Comparison of ENCODE assay signal across 15 mouse cellular contexts in the genomic region with DNA sequence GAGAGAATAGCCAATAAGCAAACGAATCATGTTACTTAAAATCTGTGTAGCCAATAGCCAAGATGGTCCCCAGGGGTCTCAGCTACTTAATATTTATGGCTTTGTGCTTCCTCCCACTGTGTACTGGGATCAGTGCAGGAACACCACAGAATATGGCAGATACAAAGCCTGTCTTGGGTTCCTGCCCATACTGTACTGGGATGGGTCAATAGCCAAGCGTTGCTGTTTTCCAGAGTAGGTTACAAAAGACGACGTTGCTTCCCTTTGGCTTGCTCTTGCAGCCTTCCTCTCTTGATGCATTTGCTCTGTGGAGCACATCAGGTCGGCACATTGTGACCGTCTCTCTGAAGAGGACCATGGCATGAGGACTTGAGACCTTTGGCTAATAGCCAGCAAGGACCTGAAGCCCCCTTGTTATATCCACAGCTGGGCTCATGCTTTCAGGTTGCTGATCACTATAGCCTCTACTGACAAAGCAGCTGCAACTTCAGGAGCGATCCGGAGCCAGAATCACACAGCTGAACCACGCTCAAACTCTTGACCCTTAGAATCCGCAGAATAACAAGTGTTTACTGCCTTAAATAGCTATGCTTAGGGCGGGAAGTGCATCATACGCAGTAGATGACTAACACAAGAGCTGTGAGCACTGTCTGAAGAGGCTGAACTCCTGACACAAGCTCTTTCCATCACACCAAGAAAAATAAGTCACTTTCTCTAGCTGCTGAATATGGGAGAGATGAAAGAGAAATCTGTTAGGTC.
DNase-seq lines count a peak whose midpoint lies in the region; TF ChIP-seq lines count a peak whose summit lies in the region.
"Had no signal": no experiment of that assay in that cellular context is flagged by ENCODE, and none has a peak within 500 bp of the region (broad histone marks: within the 10 kb centered on the region; RNA-seq: fewer than 3 reads in every experiment).

No protein-coding gene starts in this region.

- WGBS in liver, adult 2 months, result 76% methylated on average over 12 of the region's 12 CpGs

- TF ChIP-seq POLR2A in liver, adult 2 months (IDR thresholded peaks at IDR 0.05; ENCODE audit: extremely low read depth, insufficient read depth, low read length), result no peak
- no peak for TF ChIP-seq POLR2A in myocyte (IDR thresholded peaks at IDR 0.05; ENCODE audit: insufficient read length, low read depth)

- no peak overlapping the region for H3K4me3 ChIP-seq in liver, adult 2 months (ENCODE audit: insufficient read depth, low read depth, low read length)
- no peak overlapping the region for H3K4me3 ChIP-seq in myocyte
- H3K4me3 ChIP-seq: embryonic facial prominence, embryonic 15.5 days; heart, embryonic 13.5 days; hindbrain, embryonic 15.5 days; stomach, embryonic 15.5 days had no signal

- no peak overlapping the region for H3ac ChIP-seq in myocyte (ENCODE audit: control insufficient read depth, insufficient read length)

- peak; percentile 38 for DNase-seq in adrenal gland, postnatal 10 days
- DNase-seq in adrenal gland, postnatal 4 days (ENCODE audit: low spot score in 2 of 2), result no peak
- peak; percentile 9 for DNase-seq in liver, adult 2 months (ENCODE audit: extremely low read depth, low read depth, low spot score)
- no peak for DNase-seq in liver
- peak; percentile 33 for DNase-seq in heart, adult 9 months (ENCODE audit: low spot score in 2 of 2)
- no peak for DNase-seq in right cerebral cortex, postnatal 4 days
- no peak for DNase-seq in MN1 (ENCODE audit: low spot score)
- DNase-seq: adrenal gland, adult 8-10 months; lung, adult 18-20 months; right cerebral cortex, postnatal 14 days had no signal

- H3K27ac ChIP-seq in liver, adult 2 months (replicated peaks; ENCODE audit: insufficient read depth, low read depth, low read length), result no peak overlapping the region
- H3K27ac ChIP-seq: embryonic facial prominence, embryonic 15.5 days; heart, embryonic 13.5 days; hindbrain, embryonic 15.5 days; stomach, embryonic 15.5 days had no signal

- H3K36me3 ChIP-seq in liver, adult 2 months (ENCODE audit: control insufficient read depth, insufficient read depth, low read length), result no peaks in the 10 kb centered on the region
- no peaks in the 10 kb centered on the region for H3K36me3 ChIP-seq in myocyte (ENCODE audit: control insufficient read depth, insufficient read depth)
- H3K36me3 ChIP-seq: embryonic facial prominence, embryonic 15.5 days; heart, embryonic 13.5 days; hindbrain, embryonic 15.5 days; stomach, embryonic 15.5 days had no signal

- no peak overlapping the region for H3K4me2 ChIP-seq in myocyte (ENCODE audit: low read depth)
- H3K4me2 ChIP-seq: embryonic facial prominence, embryonic 15.5 days; heart, embryonic 13.5 days; hindbrain, embryonic 15.5 days; stomach, embryonic 15.5 days had no signal

- no peak for TF ChIP-seq CTCF in liver, adult 2 months (IDR thresholded peaks at IDR 0.05; ENCODE audit: low read depth, low read length)

- no peak overlapping the region for H3K9ac ChIP-seq in liver, adult 2 months (ENCODE audit: low read depth, low read length)
- H3K9ac ChIP-seq: embryonic facial prominence, embryonic 15.5 days; heart, embryonic 13.5 days; hindbrain, embryonic 15.5 days; stomach, embryonic 15.5 days had no signal

- no peaks in the 10 kb centered on the region for H3K79me2 ChIP-seq in liver, adult 2 months (ENCODE audit: control insufficient read depth, insufficient read depth, low read length)
- H3K79me2 ChIP-seq in myocyte (ENCODE audit: control insufficient read depth, insufficient read depth), result no peaks in the 10 kb centered on the region

- H3K27me3 ChIP-seq in liver, adult 2 months (ENCODE audit: control insufficient read depth, insufficient read depth, low read length), result no peaks in the 10 kb centered on the region
- no peaks in the 10 kb centered on the region for H3K27me3 ChIP-seq in myocyte (ENCODE audit: control insufficient read depth, insufficient read depth, insufficient read length)
- H3K27me3 ChIP-seq: embryonic facial prominence, embryonic 15.5 days; heart, embryonic 13.5 days; hindbrain, embryonic 15.5 days; stomach, embryonic 15.5 days had no signal

- H3K4me1 ChIP-seq in liver, adult 2 months (ENCODE audit: control insufficient read depth, insufficient read depth, low read length), result no peaks in the 10 kb centered on the region

TF ChIP-seq in myocyte, 11 proteins besides CTCF, POLR2A, EP300 and RAD21:
- peak in 1 of 3 experiments; percentile 18 for TF ChIP-seq MYOG (IDR thresholded peaks at IDR 0.05; ENCODE audit: control insufficient read depth in 1 of 3, insufficient read depth in 1 of 3, insufficient read length in 2 of 3, low read depth in 2 of 3)
- TF ChIP-seq TCF3 (IDR thresholded peaks at IDR 0.05; ENCODE audit: insufficient read length, low read depth), result no peak
- TF ChIP-seq SRF (IDR thresholded peaks at IDR 0.05; ENCODE audit: control insufficient read depth, insufficient read length, low read depth), result peak; percentile 39
- TF ChIP-seq MYOD1 (IDR thresholded peaks at IDR 0.05; ENCODE audit: control insufficient read depth in 1 of 3, insufficient read length in 2 of 3, low read depth in 2 of 3), result peak in 2 of 3 experiments; percentile 9 to 12

Comparison
In these comparisons a context has a peak if more than half of its experiments do, and no peak if none do; other contexts are left out.
1. DNase-seq: peak in adrenal gland, postnatal 10 days (single experiment), liver, adult 2 months (single experiment) and heart, adult 9 months (2 of 2); none in adrenal gland, postnatal 4 days (0 of 2), liver (single experiment), right cerebral cortex, postnatal 4 days (single experiment) and MN1 (single experiment).